ENCODE assay signal across 9 mouse cellular contexts in the genomic region with DNA sequence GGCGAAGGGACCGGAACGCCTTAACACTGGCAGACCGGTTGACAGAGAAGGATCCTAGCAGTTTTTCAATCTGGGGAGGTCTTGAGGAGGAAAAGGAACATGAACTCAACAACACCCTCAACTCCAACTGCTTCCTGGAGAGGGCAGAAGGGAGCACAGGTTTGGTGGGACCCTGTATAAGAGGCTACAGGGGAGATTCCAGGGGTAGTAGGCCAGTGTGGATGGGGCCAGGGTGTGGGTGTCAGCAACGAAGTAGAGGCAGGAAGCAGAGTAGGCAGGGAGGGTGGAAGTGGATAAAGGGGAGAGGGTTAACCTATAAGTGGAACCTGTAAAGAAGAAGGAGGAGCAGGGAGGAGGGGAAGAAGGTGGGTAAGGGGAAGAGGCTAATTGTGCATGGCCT. TPM values are rescaled to one million over a fixed set of nuclear protein-coding genes. Genes with fewer than 3 reads are reported as not detected.
DNase-seq lines count a peak whose midpoint lies in the region; ATAC-seq and TF ChIP-seq lines count a peak whose summit lies in the region.
"Had no signal": no experiment of that assay in that cellular context is flagged by ENCODE, and none has a peak within 500 bp of the region (broad histone marks: within the 10 kb centered on the region; RNA-seq: fewer than 3 reads in every experiment).

No protein-coding gene starts in this region.

- 71% methylated on average over 5 of the region's 5 CpGs for WGBS in heart, embryonic 10.5 days
- WGBS in heart, adult 2 months: 82% methylated on average over 5 of the region's 5 CpGs
- WGBS in limb, embryonic 11.5 days: 70% methylated on average over 5 of the region's 5 CpGs
- WGBS in neural tube, embryonic 14.5 days: 66% methylated on average over 5 of the region's 5 CpGs

- H3K4me1 ChIP-seq in heart, embryonic 10.5 days: peaks cover 10% of the 10 kb centered on the region; the same call in 1 of the 2 replicates
- peaks cover 2% of the 10 kb centered on the region for H3K4me1 ChIP-seq in heart, adult 2 months (ENCODE audit: control insufficient read depth, insufficient read depth, low read length)
- no peaks in the 10 kb centered on the region for H3K4me1 ChIP-seq in limb, embryonic 11.5 days (ENCODE audit: control insufficient read depth, insufficient read depth, low read length)
- peaks cover 7% of the 10 kb centered on the region; the same call in 1 of the 2 replicates for H3K4me1 ChIP-seq in neural tube, embryonic 14.5 days (ENCODE audit: control insufficient read depth, insufficient read depth, low read length)

- peak overlapping the region; percentile 95 for H3K27ac ChIP-seq in heart, embryonic 10.5 days
- no peak overlapping the region for H3K27ac ChIP-seq in heart, adult 2 months
- H3K27ac ChIP-seq in limb, embryonic 11.5 days (replicated peaks; ENCODE audit: low read depth, low read length): peak overlapping the region; percentile 98
- H3K27ac ChIP-seq in neural tube, embryonic 14.5 days (ENCODE audit: low read depth, low read length): peak overlapping the region; percentile 98

- no peaks in the 10 kb centered on the region for H3K27me3 ChIP-seq in heart, embryonic 10.5 days (ENCODE audit: insufficient read depth, poor library complexity, severe bottlenecking)
- H3K27me3 ChIP-seq in heart, adult 2 months (ENCODE audit: control insufficient read depth, insufficient read depth, low read length): no peaks in the 10 kb centered on the region
- no peaks in the 10 kb centered on the region for H3K27me3 ChIP-seq in limb, embryonic 11.5 days (ENCODE audit: control insufficient read depth, insufficient read depth, low read length)
- no peaks in the 10 kb centered on the region for H3K27me3 ChIP-seq in neural tube, embryonic 14.5 days (ENCODE audit: control insufficient read depth, insufficient read depth, low read length)
- H3K27me3 ChIP-seq: embryonic facial prominence, embryonic 15.5 days had no signal

- no peak for TF ChIP-seq CTCF in heart, adult 2 months (IDR thresholded peaks at IDR 0.05)

- H3K79me2 ChIP-seq in heart, adult 2 months (replicated peaks; ENCODE audit: control insufficient read depth, insufficient read depth, low read length): no peaks in the 10 kb centered on the region

- ATAC-seq in limb, embryonic 11.5 days (ENCODE audit: insufficient number of reproducible peaks, low FRiP score, low TSS enrichment, low read depth): peak; percentile 26
- ATAC-seq in neural tube, embryonic 14.5 days (ENCODE audit: low read depth): peak; percentile 15; the same call in 1 of the 2 replicates

- no peak for TF ChIP-seq POLR2A in heart, adult 2 months (IDR thresholded peaks at IDR 0.05; ENCODE audit: insufficient read depth, low read depth, low read length)

- DNase-seq in heart, embryonic 10.5 days (ENCODE audit: low spot score): no peak
- DNase-seq in heart, adult 2 months: no peak
- peak; percentile 62 for DNase-seq in embryo, embryonic 10.5 days (ENCODE audit: low spot score)
- DNase-seq in limb, embryonic 11.5 days (ENCODE audit: low spot score): peak; percentile 64
- no peak for DNase-seq in left cerebral cortex, adult 9 months (ENCODE audit: low spot score in 2 of 2)
- DNase-seq in layer of hippocampus, adult 9-11 months: no peak
- DNase-seq in urinary bladder, adult 18-20 months (ENCODE audit: low spot score in 2 of 2): no peak

- intact Hi-C loops in heart, adult 2 months (cut with DNase I): no loop called here

- TF ChIP-seq EP300 in heart, adult 2 months (IDR thresholded peaks at IDR 0.05; ENCODE audit: insufficient read depth, low read depth, low read length): no peak

- H3K9ac ChIP-seq in heart, adult 2 months (ENCODE audit: low read depth, low read length): no peak overlapping the region
- H3K9ac ChIP-seq in limb, embryonic 11.5 days (ENCODE audit: low read length): peak overlapping the region; percentile 90
- peak overlapping the region; percentile 1; the same call in 1 of the 2 replicates for H3K9ac ChIP-seq in neural tube, embryonic 14.5 days (replicated peaks; ENCODE audit: low read depth, low read length)

- H3K4me2 ChIP-seq in limb, embryonic 11.5 days (ENCODE audit: low read depth, severe bottlenecking): no peak overlapping the region
- no peak overlapping the region for H3K4me2 ChIP-seq in neural tube, embryonic 14.5 days (ENCODE audit: low read depth, low read length)

- H3K9me3 ChIP-seq in heart, embryonic 10.5 days: no peaks in the 10 kb centered on the region
- no peaks in the 10 kb centered on the region for H3K9me3 ChIP-seq in limb, embryonic 11.5 days (ENCODE audit: control insufficient read depth, low read length)
- no peaks in the 10 kb centered on the region for H3K9me3 ChIP-seq in neural tube, embryonic 14.5 days (ENCODE audit: control insufficient read depth, low read length)
- H3K9me3 ChIP-seq: embryonic facial prominence, embryonic 15.5 days had no signal

- H3K4me3 ChIP-seq in heart, embryonic 10.5 days: peak overlapping the region; percentile 12; the same call in 1 of the 2 replicates
- no peak overlapping the region for H3K4me3 ChIP-seq in heart, adult 2 months
- no peak overlapping the region for H3K4me3 ChIP-seq in limb, embryonic 11.5 days (ENCODE audit: low read depth, low read length)
- no peak overlapping the region for H3K4me3 ChIP-seq in neural tube, embryonic 14.5 days (ENCODE audit: low read depth, low read length)

- H3K36me3 ChIP-seq in heart, embryonic 10.5 days: no peaks in the 10 kb centered on the region
- no peaks in the 10 kb centered on the region for H3K36me3 ChIP-seq in heart, adult 2 months (ENCODE audit: control insufficient read depth, insufficient read depth, low read length)
- no peaks in the 10 kb centered on the region for H3K36me3 ChIP-seq in limb, embryonic 11.5 days (ENCODE audit: control insufficient read depth, insufficient read depth, low read length)
- no peaks in the 10 kb centered on the region for H3K36me3 ChIP-seq in neural tube, embryonic 14.5 days (ENCODE audit: control insufficient read depth, insufficient read depth, low read length)
- H3K36me3 ChIP-seq: embryonic facial prominence, embryonic 15.5 days had no signal

RNA-seq across cellular contexts. Expression of a gene that starts 1.4 kb away (rescaled TPM):
- polyA plus RNA-seq in heart, embryonic 10.5 days (2016; fragmentation: Nextera tagmentation; extraction: Ambion mirVana): 2.0 TPM in 1 of 2 replicates, not detected in the other
- 1 to 10 TPM; 1.8 to 3.2 TPM for total RNA-seq in heart, adult 2 months (2021)
- polyA plus RNA-seq in heart, adult 2 months (2012; rRNA removed): 0.73 TPM in 1 of 2 replicates, not detected in the other
- polyA plus RNA-seq in limb, embryonic 11.5 days (2014; fragmentation: Nextera tagmentation; extraction: Ambion mirVana): 1.1 and 1.7 TPM in 2 replicates
- 0.37 and 0.75 TPM in 2 replicates for polyA plus RNA-seq in neural tube, embryonic 14.5 days (2014; fragmentation: Nextera tagmentation; extraction: Ambion mirVana)

RNA-seq across cellular contexts. Expression of a gene that starts 11.6 kb away (rescaled TPM):
- 2.4 and 3.7 TPM in 2 replicates for polyA plus RNA-seq in heart, embryonic 10.5 days (2016; fragmentation: Nextera tagmentation; extraction: Ambion mirVana)
- 1 to 10 TPM in 1 of 2 experiments, under 1 TPM in 1; 0.78 to 2.8 TPM for total RNA-seq in heart, adult 2 months (2021)
- 0.27 TPM in 1 of 2 replicates, not detected in the other for polyA plus RNA-seq in heart, adult 2 months (2012; rRNA removed)
- polyA plus RNA-seq in limb, embryonic 11.5 days (2014; fragmentation: Nextera tagmentation; extraction: Ambion mirVana): 7.6 and 9.2 TPM in 2 replicates
- 0.82 TPM in 1 of 2 replicates, not detected in the other for polyA plus RNA-seq in neural tube, embryonic 14.5 days (2014; fragmentation: Nextera tagmentation; extraction: Ambion mirVana)

RNA-seq across cellular contexts. Expression of a gene that starts 16.0 kb away (rescaled TPM):
- 3.7 and 3.8 TPM in 2 replicates for polyA plus RNA-seq in heart, embryonic 10.5 days (2016; fragmentation: Nextera tagmentation; extraction: Ambion mirVana)
- total RNA-seq in heart, adult 2 months (2021): 1 to 10 TPM; 5.5 to 9.1 TPM
- not detected in 2 replicates for polyA plus RNA-seq in heart, adult 2 months (2012; rRNA removed)
- 13.2 and 15.5 TPM in 2 replicates for polyA plus RNA-seq in limb, embryonic 11.5 days (2014; fragmentation: Nextera tagmentation; extraction: Ambion mirVana)
- 0.79 and 2.4 TPM in 2 replicates for polyA plus RNA-seq in neural tube, embryonic 14.5 days (2014; fragmentation: Nextera tagmentation; extraction: Ambion mirVana)

RNA-seq across cellular contexts. Expression of a gene that starts 16.8 kb away (rescaled TPM):
- polyA plus RNA-seq in heart, embryonic 10.5 days (2016; fragmentation: Nextera tagmentation; extraction: Ambion mirVana): 2.4 and 3.8 TPM in 2 replicates
- 10 to 100 TPM; 24.6 to 31.5 TPM for total RNA-seq in heart, adult 2 months (2021)
- 4.9 TPM in 1 of 2 replicates, not detected in the other for polyA plus RNA-seq in heart, adult 2 months (2012; rRNA removed)
- polyA plus RNA-seq in limb, embryonic 11.5 days (2014; fragmentation: Nextera tagmentation; extraction: Ambion mirVana): 3.4 and 7.1 TPM in 2 replicates
- 1.2 TPM in 1 of 2 replicates, not detected in the other for polyA plus RNA-seq in neural tube, embryonic 14.5 days (2014; fragmentation: Nextera tagmentation; extraction: Ambion mirVana)

RNA-seq across cellular contexts. Expression of a gene that starts 17.2 kb away (rescaled TPM):
- polyA plus RNA-seq in heart, embryonic 10.5 days (2016; fragmentation: Nextera tagmentation; extraction: Ambion mirVana): 6.3 and 11.7 TPM in 2 replicates
- total RNA-seq in heart, adult 2 months (2021): 1 to 10 TPM; 3.5 to 9.1 TPM
- polyA plus RNA-seq in heart, adult 2 months (2012; rRNA removed): 1.6 TPM in 1 of 2 replicates, not detected in the other
- polyA plus RNA-seq in limb, embryonic 11.5 days (2014; fragmentation: Nextera tagmentation; extraction: Ambion mirVana): 16.9 and 20.4 TPM in 2 replicates
- polyA plus RNA-seq in neural tube, embryonic 14.5 days (2014; fragmentation: Nextera tagmentation; extraction: Ambion mirVana): 7.0 and 9.4 TPM in 2 replicates

Comparison
In these comparisons a context has a peak if more than half of its experiments do, and no peak if none do; other contexts are left out.
1. DNase-seq: peak in embryo, embryonic 10.5 days (single experiment) and limb, embryonic 11.5 days (single experiment); none in heart, embryonic 10.5 days (single experiment), heart, adult 2 months (0 of 2), left cerebral cortex, adult 9 months (0 of 2), layer of hippocampus, adult 9-11 months (single experiment) and urinary bladder, adult 18-20 months (0 of 2).